8 mouse cellular contexts compared by ENCODE assay signal in the genomic region with DNA sequence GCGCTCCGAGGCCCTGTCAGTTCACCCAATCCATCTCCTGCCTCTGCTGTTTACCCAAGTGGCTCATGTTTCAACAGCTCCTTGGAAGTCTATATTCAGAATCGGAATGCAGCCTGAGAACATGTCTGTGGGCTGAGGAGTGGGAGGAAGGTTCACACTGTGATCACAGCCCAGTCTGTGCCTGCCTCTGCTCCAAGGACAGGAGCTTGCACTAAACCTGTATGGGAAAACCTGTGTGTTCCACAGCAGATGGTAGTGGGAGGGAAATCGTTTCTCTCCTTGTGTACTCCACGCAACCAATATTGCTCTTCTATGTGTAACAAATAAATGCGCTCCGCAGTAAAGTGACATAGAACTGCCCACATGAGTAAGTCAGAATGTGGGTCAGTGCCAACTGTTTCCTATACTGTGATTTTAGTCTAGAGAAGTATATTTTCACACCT.
DNase-seq lines count a peak whose midpoint lies in the region.

No protein-coding gene starts in this region.

- no peaks in the 10 kb centered on the region for H3K27me3 ChIP-seq in limb, embryonic 10.5 days (ENCODE audit: low read depth, poor library complexity, severe bottlenecking)

- H3K4me3 ChIP-seq in limb, embryonic 10.5 days: no peak overlapping the region

- intact Hi-C loops in left cerebral cortex, postnatal 4 days (cut with DNase I): no loop called here

- DNase-seq in left cerebral cortex, adult 11 months (ENCODE audit: low spot score): peak; percentile 81
- DNase-seq in left cerebral cortex, postnatal 4 days: no peak
- peak; percentile 63 for DNase-seq in embryo, embryonic 11 days
- peak; percentile 44 to 76 for DNase-seq in frontal cortex, postnatal 10 days (ENCODE audit: low spot score in 2 of 2)
- peak; percentile 32 for DNase-seq in limb, embryonic 10.5 days (ENCODE audit: low spot score)
- DNase-seq in thymus, postnatal 36 days: no peak
- no peak for DNase-seq in gastrocnemius, postnatal 25 days
- DNase-seq in adrenal gland, postnatal 4 days (ENCODE audit: low spot score in 2 of 2): no peak

- H3K9me3 ChIP-seq in limb, embryonic 10.5 days (replicated peaks): no peaks in the 10 kb centered on the region

- H3K36me3 ChIP-seq in limb, embryonic 10.5 days: no peaks in the 10 kb centered on the region

- 0 out of 2 replicates have a peak overlapping the region, but pooled peaks have one; percentile 42 for H3K27ac ChIP-seq in limb, embryonic 10.5 days

- WGBS in limb, embryonic 10.5 days: 65% methylated on average over 7 of the region's 7 CpGs

- H3K4me1 ChIP-seq in limb, embryonic 10.5 days: peaks cover 6% of the 10 kb centered on the region

Comparison
In these comparisons a context has a peak if more than half of its experiments do, and no peak if none do; other contexts are left out.
1. DNase-seq: peak in left cerebral cortex, adult 11 months (single experiment), embryo, embryonic 11 days (single experiment), frontal cortex, postnatal 10 days (2 of 2) and limb, embryonic 10.5 days (single experiment); none in left cerebral cortex, postnatal 4 days (single experiment), thymus, postnatal 36 days (0 of 2), gastrocnemius, postnatal 25 days (single experiment) and adrenal gland, postnatal 4 days (0 of 2).